Mouse (Mus musculus) CH12.LX (cell line): ENCODE measurements at regions not wholly inside any gene's neighbourhood (a gene's known extent, or its start where the extent isn't known, plus 50 kb on each side); places are given as distances from the start of the nearest gene placed in this dataset.

Experiments
- DNase-seq: peaks from one replicate; pipeline ENCODE4 v3.0.0-alpha.2; 2013; ENCODE audit errors: extremely low read depth
- H3K27ac ChIP-seq: 2 replicates; pipeline ENCODE4 v1.5.1; 2012; ENCODE audit warnings: low read depth, mild to moderate bottlenecking, control low read depth, moderate library complexity; ENCODE audit not compliant: insufficient read depth
- H3K27me3 ChIP-seq: replicated peaks from 2 replicates; pipeline ENCODE3; 2012; ENCODE audit warnings: inconsistent platforms
- H3K36me3 ChIP-seq, 2 experiments: replicated peaks in 1 of 2; 2 replicates each; pipeline versions ENCODE3 to v1.6.1; 2012; ENCODE audit warnings: inconsistent platforms in 1 of 2, low read length in 1 of 2, mild to moderate bottlenecking in 1 of 2, mixed read lengths in 1 of 2, moderate library complexity in 1 of 2; ENCODE audit not compliant: control insufficient read depth in 1 of 2, insufficient read depth in 1 of 2
- H3K4me1 ChIP-seq, 2 experiments: 2 replicates each; pipeline ENCODE4 v1.6.1; 2012; ENCODE audit warnings: inconsistent platforms in 1 of 2, moderate library complexity in 1 of 2; ENCODE audit not compliant: insufficient read depth in 2 of 2, control insufficient read depth in 1 of 2
- H3K4me2 ChIP-seq: 2 replicates; pipeline ENCODE4 v1.6.1; 2012; ENCODE audit warnings: low read depth, mild to moderate bottlenecking, control low read depth; ENCODE audit not compliant: poor library complexity, insufficient read depth, severe bottlenecking
- H3K4me3 ChIP-seq, 3 experiments: fragments of 150-350 bp in 1 of 3; sonication (generic) in 1 of 3; replicated peaks in 1 of 3; 2 replicates each; pipeline versions ENCODE3 to v1.5.1; 2011 to 2012; ENCODE audit warnings: low read depth in 2 of 3, low read length in 2 of 3, mild to moderate bottlenecking in 2 of 3, moderate library complexity in 2 of 3, control low read depth in 1 of 3, improper control_type of control experiment in 1 of 3, inconsistent platforms in 1 of 3, mixed read lengths in 1 of 3; ENCODE audit not compliant: poor library complexity in 1 of 3
- H3K79me2 ChIP-seq: replicated peaks from 2 replicates; pipeline ENCODE4 v1.6.1; 2012; ENCODE audit warnings: mild to moderate bottlenecking, moderate library complexity; ENCODE audit not compliant: control insufficient read depth, poor library complexity, insufficient read depth, severe bottlenecking; ENCODE audit errors: extremely low read depth
- H3K9ac ChIP-seq: 2 replicates; pipeline ENCODE4 v1.6.1; 2012; ENCODE audit warnings: low read depth, mild to moderate bottlenecking, control low read depth, moderate library complexity; ENCODE audit not compliant: insufficient read depth
- H3K9me3 ChIP-seq: replicated peaks from 2 replicates; pipeline ENCODE3; 2012; ENCODE audit warnings: low read length, inconsistent platforms, mixed read lengths
- BHLHE40 ChIP-seq: IDR thresholded peaks from 2 replicates; pipeline ENCODE4 v1.6.1; 2011; ENCODE audit warnings: mild to moderate bottlenecking, low read depth, low read length, improper control_type of control experiment
- CHD1 ChIP-seq: IDR thresholded peaks from 2 replicates; pipeline ENCODE4 v1.6.1; 2012; ENCODE audit warnings: low read depth, low read length, improper control_type of control experiment, inconsistent platforms
- E2F4 ChIP-seq: IDR thresholded peaks from 2 replicates; pipeline ENCODE4 v1.6.1; 2011; ENCODE audit warnings: low read depth, low read length, improper control_type of control experiment; ENCODE audit not compliant: insufficient replicate concordance
- ELF1 ChIP-seq: IDR thresholded peaks from 2 replicates; pipeline ENCODE4 v1.6.1; 2014; ENCODE audit warnings: low read depth, mild to moderate bottlenecking, inconsistent platforms, low read length, improper control_type of control experiment
- EP300 ChIP-seq: IDR thresholded peaks from 2 replicates; pipeline ENCODE4 v1.6.1; 2011; ENCODE audit warnings: low read length, improper control_type of control experiment
- HCFC1 ChIP-seq: IDR thresholded peaks from 2 replicates; pipeline ENCODE4 v1.6.1; 2012; ENCODE audit warnings: low read depth, mild to moderate bottlenecking, inconsistent platforms, low read length, improper control_type of control experiment
- IRF4 ChIP-seq: IDR thresholded peaks from 2 replicates; pipeline ENCODE4 v1.6.1; 2014; ENCODE audit warnings: low read depth, mild to moderate bottlenecking, inconsistent platforms, low read length, improper control_type of control experiment
- JUND ChIP-seq: conservative IDR thresholded peaks from 2 replicates; pipeline ENCODE4 v1.6.1; 2011; ENCODE audit warnings: low read depth, low read length, improper control_type of control experiment
- KAT2A ChIP-seq: IDR thresholded peaks from 2 replicates; pipeline ENCODE4 v1.6.1; 2012; ENCODE audit warnings: low read length, improper control_type of control experiment, inconsistent platforms; ENCODE audit not compliant: insufficient replicate concordance
- MAX ChIP-seq: IDR thresholded peaks from 2 replicates; pipeline ENCODE4 v1.6.1; 2011; ENCODE audit warnings: low read length, improper control_type of control experiment
- MAZ ChIP-seq: IDR thresholded peaks from 2 replicates; pipeline ENCODE4 v1.6.1; 2012; ENCODE audit warnings: low read depth, mild to moderate bottlenecking, inconsistent platforms, low read length, improper control_type of control experiment, moderate library complexity
- MEF2A ChIP-seq: IDR thresholded peaks from 2 replicates; pipeline ENCODE4 v1.6.1; 2014; ENCODE audit warnings: low read depth, mild to moderate bottlenecking, inconsistent platforms, low read length, improper control_type of control experiment, borderline replicate concordance
- MXI1 ChIP-seq: IDR thresholded peaks from 2 replicates; pipeline ENCODE4 v1.6.1; 2011; ENCODE audit warnings: mild to moderate bottlenecking, low read depth, low read length, improper control_type of control experiment
- MYC ChIP-seq: IDR thresholded peaks from 2 replicates; pipeline ENCODE4 v1.6.1; 2011; ENCODE audit warnings: low read depth, mild to moderate bottlenecking, improper control_type of control experiment, low read length
- NELFE ChIP-seq: IDR thresholded peaks from 2 replicates; pipeline ENCODE4 v1.6.1; 2011; ENCODE audit warnings: low read depth, low read length, improper control_type of control experiment
- NRF1 ChIP-seq: IDR thresholded peaks from 2 replicates; pipeline ENCODE4 v1.6.1; 2014; ENCODE audit warnings: low read depth, mild to moderate bottlenecking, inconsistent platforms, low read length, improper control_type of control experiment, moderate library complexity
- POLR2A ChIP-seq: IDR thresholded peaks from 2 replicates; pipeline ENCODE4 v1.6.1; 2011; ENCODE audit warnings: low read depth, mild to moderate bottlenecking, improper control_type of control experiment, low read length
- POLR2AphosphoS2 ChIP-seq: IDR thresholded peaks from 2 replicates; pipeline ENCODE4 v1.6.1; 2011; ENCODE audit warnings: low read depth, low read length, improper control_type of control experiment
- RAD21 ChIP-seq: IDR thresholded peaks from 2 replicates; pipeline ENCODE4 v1.6.1; 2011; ENCODE audit warnings: low read depth, mild to moderate bottlenecking, low read length, improper control_type of control experiment, moderate library complexity
- SMC3 ChIP-seq: IDR thresholded peaks from 2 replicates; pipeline ENCODE4 v1.6.1; 2011; ENCODE audit warnings: low read depth, low read length, improper control_type of control experiment
- TCF12 ChIP-seq: IDR thresholded peaks from 2 replicates; pipeline ENCODE4 v1.6.1; 2014; ENCODE audit warnings: low read depth, mild to moderate bottlenecking, inconsistent platforms, low read length, improper control_type of control experiment
- UBTF ChIP-seq: IDR thresholded peaks from 2 replicates; pipeline ENCODE4 v1.6.1; 2012; ENCODE audit warnings: low read depth, mild to moderate bottlenecking, inconsistent platforms, low read length, improper control_type of control experiment, moderate library complexity
- USF2 ChIP-seq: conservative IDR thresholded peaks from 2 replicates; pipeline ENCODE4 v1.6.1; 2011; ENCODE audit warnings: low read depth, low read length, improper control_type of control experiment
- ZC3H11A ChIP-seq: IDR thresholded peaks from 2 replicates; pipeline ENCODE4 v1.6.1; 2012; ENCODE audit warnings: low read depth, mild to moderate bottlenecking, inconsistent platforms, low read length, improper control_type of control experiment
- ZMIZ1 ChIP-seq: IDR thresholded peaks from 2 replicates; pipeline ENCODE4 v1.6.1; 2012; ENCODE audit warnings: low read depth, mild to moderate bottlenecking, inconsistent platforms, low read length, improper control_type of control experiment
- ZNF384 ChIP-seq: IDR thresholded peaks from 2 replicates; pipeline ENCODE4 v1.6.1; 2012; ENCODE audit warnings: low read depth, low read length, improper control_type of control experiment, inconsistent platforms
- dilution Hi-C: fragments of 300-500 bp; cut with MboI; formaldehyde crosslinking; loops from 2 replicates; pipeline ENCODE4 v1.14.3; 2020; ENCODE audit warnings: low sequenced_read_pairs; ENCODE audit not compliant: extremely low pct_unique_long_range_greater_than_20kb, extremely low pct_ligation_motif_present
- in situ Hi-C: fragments of 300-500 bp; cut with MboI; formaldehyde crosslinking; loops from 3 replicates; pipeline ENCODE4 v1.14.3; 2019; ENCODE audit warnings: low sequenced_read_pairs, low pct_ligation_motif_present, low pct_unique_long_range_greater_than_20kb, mixed read lengths

GRCm38 (mm10) chr19:60363988-60364599, 104.0 kb downstream of the Prlhr start:
- no peak for TF ChIP-seq BHLHE40
- no peak for TF ChIP-seq POLR2AphosphoS2
- TF ChIP-seq KAT2A = no peak
- no peak for TF ChIP-seq ZC3H11A
- TF ChIP-seq CHD1 = no peak
- TF ChIP-seq E2F4 = no peak
- no peak for TF ChIP-seq MEF2A
- TF ChIP-seq ELF1 = no peak
- no peak for TF ChIP-seq MAX
- no peak for TF ChIP-seq JUND
- no peak for TF ChIP-seq HCFC1
- no peak for TF ChIP-seq SMC3
- TF ChIP-seq NELFE = no peak
- no peak for TF ChIP-seq UBTF
- no peak for TF ChIP-seq MXI1
- no peak for TF ChIP-seq USF2
- TF ChIP-seq MYC = no peak
- TF ChIP-seq TCF12 = no peak
- TF ChIP-seq, all 38 proteins: peak for 0
- no peak overlapping the region for H3K27ac ChIP-seq
- H3K9ac ChIP-seq = no peak overlapping the region
- no peak for DNase-seq
- no peak overlapping the region for H3K4me2 ChIP-seq
- H3K79me2 ChIP-seq = no peaks in the 10 kb centered on the region
- H3K27me3 ChIP-seq = no peaks in the 10 kb centered on the region
- no peaks in the 10 kb centered on the region for H3K9me3 ChIP-seq
- no peaks in the 10 kb centered on the region for H3K36me3 ChIP-seq
- no peak overlapping the region for H3K4me3 ChIP-seq
- in situ Hi-C loops = no loop called here
- no peaks in the 10 kb centered on the region for H3K4me1 ChIP-seq
- dilution Hi-C loops = no loop called here

- dilution Hi-C loops = no loop called here
- DNase-seq = no peak
- TF ChIP-seq RAD21 (no peak), MAX (no peak), MEF2A (no peak), USF2 (no peak), UBTF (no peak), IRF4 (no peak), NRF1 (no peak), E2F4 (no peak), JUND (no peak), POLR2AphosphoS2 (no peak), EP300 (no peak), ZMIZ1 (no peak), BHLHE40 (no peak), KAT2A (no peak), POLR2A (no peak), ZNF384 (no peak), MAZ (no peak), TCF12 (no peak)
- Histone ChIP-seq H3K36me3 (no peaks in the 10 kb centered on the region), H3K27me3 (no peaks in the 10 kb centered on the region), H3K9ac (no peak overlapping the region), H3K9me3 (no peaks in the 10 kb centered on the region), H3K27ac (no peak overlapping the region), H3K4me2 (no peak overlapping the region), H3K4me3 (no peak overlapping the region), H3K79me2 (no peaks in the 10 kb centered on the region), H3K4me1 (peaks cover 0 to 6% of the 10 kb centered on the region in 2 experiments; a peak in 2 of 4 replicates)
- in situ Hi-C loops = loop anchor here (25.0 kb wide), 1 partner anchor 908 kb away; no protein-coding TSS in a partner anchor
These were observed 118.4 kb upstream of the Fam204a start for GRCm38 (mm10) chr19:60344911-60345310.
